Mouse (Mus musculus): ENCODE results near the gene Gm20605.
"Not testable (repeated sequence)": the region's sequence is repeated elsewhere in the genome, so short reads cannot be mapped to it uniquely, and the experiment has no call there.

Gm20605 gene

DNA sequence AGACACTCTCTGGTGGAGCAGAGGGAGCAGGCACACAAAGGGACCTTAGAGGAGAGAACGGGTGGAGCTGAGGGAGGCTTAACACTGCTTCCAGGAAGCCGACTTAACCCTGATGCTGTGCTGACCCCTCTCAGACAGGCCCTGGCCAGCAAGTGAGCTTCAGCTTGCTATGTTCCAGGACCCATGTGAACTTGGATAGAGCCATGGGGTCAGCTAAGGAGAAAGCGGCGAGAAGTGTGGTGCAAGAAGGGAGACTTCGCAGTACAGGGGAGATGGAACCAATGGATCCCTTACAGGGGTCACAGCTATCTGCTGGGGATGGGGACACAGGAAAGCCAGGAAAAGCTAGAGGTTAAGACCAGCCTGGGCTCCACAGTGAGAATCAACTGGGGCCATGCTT lies 15.9 kb upstream of the Gm20605 start:
- DNase-seq (ENCODE audit: extremely low spot score), result no peak

DNA sequence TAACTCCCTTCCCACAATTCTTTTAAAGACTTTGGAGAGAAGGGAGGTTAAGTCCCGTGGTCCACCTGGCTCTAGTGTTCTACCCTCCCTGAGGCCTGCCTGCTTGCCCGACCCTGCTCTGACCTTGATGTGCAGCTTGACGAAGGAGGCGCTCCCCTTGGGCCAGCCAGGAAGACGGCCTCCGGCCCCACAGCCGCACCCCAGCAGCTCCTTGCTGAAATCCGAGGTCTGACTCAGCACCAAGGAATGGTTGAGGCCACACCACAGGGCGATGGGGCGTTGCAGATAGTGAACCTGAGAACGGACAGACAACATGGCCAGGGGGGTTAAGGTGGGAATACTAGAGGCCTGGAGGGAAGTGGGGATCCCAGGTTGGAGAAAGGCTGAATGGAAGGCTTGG lies 15.4 kb upstream of the Gm20605 start, which contains the start of gene Pcolce:
Gene Pcolce, minus strand, starts transcription at position 235 of the 400 bp plus-strand sequence.
- DNase-seq (ENCODE audit: extremely low spot score), result no peak

- not testable (repeated sequence) for DNase-seq (ENCODE audit: extremely low spot score)
Measured at GRCm38 (mm10) chr5:137614921-137615320, 14.1 kb upstream of the Gm20605 start.

- DNase-seq (ENCODE audit: extremely low spot score), result no peak
Measured at GRCm38 (mm10) chr5:137615347-137615746, 13.6 kb upstream of the Gm20605 start.

DNA sequence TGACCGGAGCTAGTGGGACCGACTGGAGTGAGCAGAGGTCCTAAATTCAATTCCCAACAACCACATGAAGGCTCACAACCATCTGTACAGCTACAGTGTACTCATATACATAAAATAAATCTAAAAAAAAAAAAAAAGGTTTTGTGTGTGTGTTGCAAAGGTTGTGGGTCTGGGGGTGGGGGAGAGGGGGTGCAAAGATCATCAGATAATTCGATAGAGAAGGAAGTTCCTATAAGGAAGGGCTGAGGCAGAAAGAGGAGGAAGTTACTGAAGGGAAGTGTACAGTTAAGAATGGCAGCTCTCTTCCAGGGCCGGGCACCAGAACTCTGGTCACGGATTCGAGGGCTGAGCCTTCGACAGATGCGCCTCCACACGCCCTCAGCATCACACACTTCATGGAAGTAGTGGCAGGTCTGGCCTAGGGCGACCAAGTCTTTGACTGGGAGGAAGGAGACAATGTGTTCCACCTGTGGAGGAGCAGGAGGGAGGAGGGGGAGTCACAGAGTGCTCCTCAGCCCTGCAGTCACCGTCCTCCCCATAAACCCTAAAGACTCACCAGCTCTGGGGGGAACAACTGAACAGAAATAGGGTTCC lies 4.9 kb upstream of the Gm20605 start:
- DNase-seq (ENCODE audit: extremely low spot score), result no peak

DNA sequence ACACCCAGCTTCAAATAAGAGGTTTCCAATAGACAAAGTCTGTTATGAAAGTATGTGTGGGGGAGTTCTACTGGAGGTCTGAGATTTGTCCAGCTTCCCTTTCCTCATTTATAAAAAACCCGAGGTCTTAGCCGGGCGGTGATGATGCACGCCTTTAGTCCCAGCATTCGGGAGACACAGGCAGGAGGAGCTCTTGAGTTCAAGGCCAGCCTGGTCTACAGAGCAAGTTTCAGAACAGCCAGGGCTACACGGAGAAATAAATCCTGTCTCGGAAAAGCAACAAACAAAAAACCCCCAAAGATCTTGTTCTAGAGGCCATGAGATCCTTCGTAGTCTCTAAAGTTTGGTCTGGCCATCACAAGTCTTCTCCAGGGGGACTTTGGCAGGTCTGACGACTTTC lies 984 bp upstream of the Gm20605 start:
- DNase-seq (ENCODE audit: extremely low spot score), result no peak

GRCm38 (mm10) chr5:137629306-137629721 lies 339 bp downstream of the Gm20605 start:
- DNase-seq (ENCODE audit: extremely low spot score), result no peak

- no peak for DNase-seq (ENCODE audit: extremely low spot score)
Measured at GRCm38 (mm10) chr5:137629906-137630545, 1.1 kb downstream of the Gm20605 start.

DNA sequence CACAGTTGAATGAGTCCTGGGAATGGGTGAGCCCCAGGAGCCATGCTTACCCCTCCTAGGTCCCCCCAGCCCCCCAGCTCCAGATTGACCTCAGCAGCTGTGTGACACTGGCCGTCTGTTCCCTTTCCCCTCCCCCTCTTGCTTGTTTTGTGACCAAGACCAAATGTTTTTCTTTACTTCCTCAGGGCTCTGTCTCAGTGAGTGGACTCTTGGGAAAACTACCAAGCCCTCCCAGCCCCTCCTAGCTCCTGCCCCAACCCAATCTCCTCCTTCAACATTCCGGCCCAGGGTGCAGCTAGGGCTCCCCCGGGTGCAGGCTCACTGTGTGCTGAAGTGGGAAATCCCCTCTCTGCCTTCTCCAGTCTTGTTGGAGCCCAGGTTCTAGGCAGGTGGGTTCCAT lies 1.6 kb downstream of the Gm20605 start:
- no peak for DNase-seq (ENCODE audit: extremely low spot score)

- DNase-seq (ENCODE audit: extremely low spot score), result no peak
Measured at GRCm38 (mm10) chr5:137631171-137631570, 2.2 kb downstream of the Gm20605 start.

GRCm38 (mm10) chr5:137631591-137631990 lies 2.6 kb downstream of the Gm20605 start:
- no peak for DNase-seq (ENCODE audit: extremely low spot score)

GRCm38 (mm10) chr5:137633397-137634084 lies 4.6 kb downstream of the Gm20605 start:
- no peak for DNase-seq (ENCODE audit: extremely low spot score)

DNA sequence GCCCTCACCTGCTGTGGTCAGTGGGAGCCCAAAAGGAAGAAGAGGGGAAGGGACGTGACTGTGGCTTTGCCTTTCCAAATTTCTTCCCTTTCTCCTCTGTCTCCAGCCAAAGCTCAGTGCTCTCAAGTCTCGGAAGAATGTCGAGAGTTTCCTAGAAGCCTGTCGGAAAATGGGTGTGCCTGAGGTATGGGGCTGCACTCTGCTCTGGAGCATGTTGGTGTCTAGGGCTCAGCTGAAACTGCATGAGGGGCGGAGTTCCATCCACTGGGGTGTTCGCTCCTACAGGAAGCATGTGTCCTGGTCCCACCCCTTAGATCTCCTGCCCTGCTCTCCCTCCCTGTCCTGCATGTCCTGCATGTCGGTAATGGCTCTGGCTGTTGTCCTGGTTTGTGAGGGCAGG lies 10.5 kb downstream of the Gm20605 start:
- no peak for DNase-seq (ENCODE audit: extremely low spot score)

- DNase-seq (ENCODE audit: extremely low spot score), result no peak
Measured at GRCm38 (mm10) chr5:137641054-137641453, 12.1 kb downstream of the Gm20605 start, which contains the start of gene Sap25. Gene Sap25 (plus strand): TSS chr5:137641334.

DNA sequence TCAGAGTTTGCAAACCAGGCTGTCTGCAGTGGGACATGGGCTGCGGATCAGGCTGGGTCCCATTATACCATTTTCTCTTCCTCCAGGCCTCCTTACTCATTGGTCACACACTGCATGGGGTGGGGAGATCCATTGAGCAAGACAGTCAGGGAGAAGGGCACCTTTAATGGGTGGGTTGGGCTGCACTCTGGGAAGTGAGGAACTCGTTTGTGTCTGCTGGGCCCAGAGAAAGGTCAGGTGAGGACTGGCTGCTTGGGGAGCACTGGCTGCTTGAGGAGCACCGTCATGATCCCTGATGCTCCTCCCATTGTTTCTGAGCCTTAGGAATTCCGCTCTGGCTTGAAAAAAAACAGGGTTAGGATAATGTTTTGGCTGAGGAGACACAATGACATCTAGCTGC lies 13.9 kb downstream of the Gm20605 start:
- DNase-seq (ENCODE audit: extremely low spot score), result no peak

- no peak for DNase-seq (ENCODE audit: extremely low spot score)
Measured at GRCm38 (mm10) chr5:137644484-137644883, 15.5 kb downstream of the Gm20605 start.

DNA sequence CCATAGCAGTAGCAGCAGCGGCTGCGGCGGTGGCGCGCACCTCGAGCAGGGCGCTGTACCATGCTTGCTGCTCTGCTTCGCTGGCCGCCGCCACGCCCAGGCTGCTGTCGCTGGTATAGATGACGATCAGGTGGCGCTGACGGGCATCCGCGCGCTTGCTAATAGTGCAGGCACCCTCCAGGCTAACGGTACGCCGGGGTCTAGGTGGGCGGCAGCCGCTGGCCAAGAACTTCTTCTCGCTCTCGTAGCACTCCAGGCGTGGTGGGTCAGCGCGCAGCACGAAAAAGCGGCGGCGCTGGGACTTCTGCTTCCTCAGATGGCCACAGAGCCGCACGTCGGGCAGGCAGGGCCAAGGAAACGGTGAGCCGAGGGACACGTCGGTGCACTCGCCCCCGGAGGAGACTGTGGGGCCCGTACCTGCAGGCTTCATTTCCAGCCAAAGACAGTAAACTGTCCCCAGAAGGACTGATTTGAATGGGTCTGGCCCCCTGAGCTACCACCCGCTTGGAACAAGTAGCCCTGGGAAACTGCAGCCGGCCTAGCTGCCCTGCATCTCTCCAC lies 16.2 kb downstream of the Gm20605 start:
- no peak for DNase-seq (ENCODE audit: extremely low spot score)

DNA sequence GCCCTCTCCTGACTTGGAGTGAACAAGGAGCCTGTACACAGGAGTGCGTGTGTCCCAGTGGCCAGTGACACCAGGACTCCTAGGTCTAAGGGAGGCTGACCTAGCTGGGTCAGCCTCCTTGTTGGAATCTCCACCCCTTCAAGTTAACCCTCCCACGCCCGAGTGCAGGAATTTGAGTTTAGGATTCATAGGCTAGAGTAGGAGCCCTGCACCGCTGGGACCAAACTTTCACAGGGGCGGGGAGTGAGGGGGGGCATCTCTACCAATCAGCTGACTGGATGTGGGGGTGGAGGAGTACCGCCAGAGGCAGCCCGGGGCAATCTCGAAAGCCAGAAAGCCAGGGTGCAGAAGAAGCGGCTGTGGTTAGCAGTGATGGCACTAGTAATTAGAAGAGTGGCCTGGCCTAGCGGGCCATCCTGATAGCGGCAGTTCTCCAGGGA lies 16.7 kb downstream of the Gm20605 start, which contains the start of gene Irs3:
Gene Irs3, minus strand, starts transcription at position 63 of the 440 bp plus-strand sequence.
- no peak for DNase-seq (ENCODE audit: extremely low spot score)

- no peak for DNase-seq (ENCODE audit: extremely low spot score)
Measured at GRCm38 (mm10) chr5:137647827-137648601, 19.0 kb downstream of the Gm20605 start.

GRCm38 (mm10) chr5:137649251-137649650 lies 20.3 kb downstream of the Gm20605 start:
- DNase-seq (ENCODE audit: extremely low spot score), result no peak

DNA sequence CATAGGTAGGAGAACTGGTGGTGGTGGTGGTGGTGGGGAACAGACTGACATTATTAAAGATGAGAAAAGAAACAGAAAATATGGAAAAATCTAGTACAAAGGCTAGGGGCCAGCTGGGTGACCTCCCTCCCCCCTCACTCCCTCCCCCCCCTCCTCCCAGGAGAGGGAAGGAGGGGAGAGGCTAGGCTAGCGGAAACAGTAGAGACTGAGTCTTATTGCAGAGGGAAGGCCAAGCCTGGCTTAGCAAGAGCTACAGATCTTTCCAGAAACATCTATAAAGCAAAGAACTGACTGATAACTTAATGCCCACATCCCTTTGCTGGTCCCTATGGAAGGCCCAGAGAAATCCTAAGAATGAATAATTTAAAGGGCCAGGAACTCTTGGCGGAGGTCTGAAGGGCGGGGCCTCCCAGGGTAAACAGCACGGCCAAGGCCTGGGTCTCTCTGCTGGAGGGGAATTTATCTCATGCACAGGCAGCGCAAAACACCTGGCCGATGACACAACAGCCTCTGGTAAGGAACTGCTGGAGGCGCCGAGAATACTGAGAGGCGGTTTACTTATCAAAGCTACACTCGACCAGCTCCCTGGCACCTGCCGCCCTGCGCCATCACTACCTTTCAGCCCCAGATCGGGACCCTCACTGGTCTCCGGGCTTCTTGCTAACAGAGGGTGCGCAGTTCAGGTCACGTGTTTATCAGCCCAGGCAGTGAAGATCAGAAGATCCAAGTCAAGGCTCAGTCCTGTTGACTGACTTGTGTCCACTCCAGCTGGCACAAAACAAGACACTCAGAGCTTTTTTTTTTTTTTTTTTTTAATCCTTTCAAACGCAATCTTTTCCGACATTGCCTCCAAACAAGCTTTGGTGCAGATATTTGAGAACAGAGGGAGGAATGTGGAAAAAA lies 20.9 kb downstream of the Gm20605 start:
- DNase-seq (ENCODE audit: extremely low spot score), result no peak
